Mouse (Mus musculus): ENCODE data around the gene 4833439L19Rik. TPM values are rescaled to one million over a fixed set of nuclear protein-coding genes. Genes with fewer than 3 reads are reported as not detected.

Gene 4833439L19Rik
- polyA plus RNA-seq, 1 experiment from 2014 or later, result 128 TPM

DNA sequence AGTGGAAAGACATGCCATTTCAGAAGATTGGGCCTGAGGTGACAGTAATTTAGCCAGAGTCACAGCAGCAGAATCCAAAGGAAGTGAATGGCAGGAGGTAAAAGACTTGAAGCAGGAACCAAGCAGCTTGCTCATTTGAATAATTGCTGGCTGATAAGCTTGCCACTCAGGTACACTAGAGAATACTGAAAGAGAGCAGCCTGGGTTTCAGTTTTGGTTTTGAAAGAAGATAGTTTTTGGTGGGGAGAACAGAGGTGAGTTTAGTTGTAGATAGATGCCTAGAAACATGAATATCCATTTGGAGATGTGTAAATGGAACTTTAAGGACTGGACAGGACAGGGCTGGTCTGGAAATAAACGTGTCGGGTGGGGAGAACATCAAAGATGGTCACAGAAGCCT is 63.9 kb downstream of the 4833439L19Rik start:
- no peak overlapping the region for H3K27ac ChIP-seq (ENCODE audit: low read depth)
- WGBS, result 70% methylated on average over 2 of the region's 2 CpGs

More for the DNA sequence above, 63.9 kb downstream of the 4833439L19Rik start:
- Histone ChIP-seq H3K4me1 (replicated peaks; ENCODE audit: control insufficient read depth, insufficient read depth, low read length) (peaks cover 11% of the 10 kb centered on the region), H3K36me3 (ENCODE audit: control insufficient read depth, insufficient read depth, low read length) (no peaks in the 10 kb centered on the region), H3K4me3 (ENCODE audit: low read depth, low read length) (no peak overlapping the region), H3K9ac (ENCODE audit: low read length) (no peak overlapping the region), H3K9me3 (ENCODE audit: control insufficient read depth, low read length) (no peaks in the 10 kb centered on the region), H3K4me2 (ENCODE audit: low read length) (no peak overlapping the region), H3K27me3 (replicated peaks; ENCODE audit: control insufficient read depth, insufficient read depth, low read length) (no peaks in the 10 kb centered on the region)
- ATAC-seq (replicated peaks; ENCODE audit: low FRiP score, low TSS enrichment, low read depth) (no peak), DNase-seq (ENCODE audit: low spot score) (no peak)

Small RNA genes lying within 50 kb of the gene (microRNA-seq; reads per million reads assigned to microRNA genes)
- not detected for gene Gm24195

Other genes starting within 250 kb of the 4833439L19Rik start
- gene Cplx2, start 194.1 kb downstream of the 4833439L19Rik start, polyA plus RNA-seq (2014; fragmentation: Nextera tagmentation; extraction: Ambion mirVana), result 5.6 and 6.7 TPM in 2 replicates
- gene Thoc3, start 96.6 kb downstream of the 4833439L19Rik start, polyA plus RNA-seq (2014; fragmentation: Nextera tagmentation; extraction: Ambion mirVana), result 133 and 140 TPM in 2 replicates
- gene Simc1, start 61.7 kb downstream of the 4833439L19Rik start, polyA plus RNA-seq (2014; fragmentation: Nextera tagmentation; extraction: Ambion mirVana), result 12.3 and 14.6 TPM in 2 replicates
- 25.4 and 26.4 TPM in 2 replicates for gene Arl10, start 9.6 kb upstream of the 4833439L19Rik start, polyA plus RNA-seq (2014; fragmentation: Nextera tagmentation; extraction: Ambion mirVana)
- gene Nop16, start 24.7 kb upstream of the 4833439L19Rik start, polyA plus RNA-seq (2014; fragmentation: Nextera tagmentation; extraction: Ambion mirVana), result 78.8 and 91.5 TPM in 2 replicates
- 221 and 239 TPM in 2 replicates for gene Higd2a, start 24.8 kb upstream of the 4833439L19Rik start, polyA plus RNA-seq (2014; fragmentation: Nextera tagmentation; extraction: Ambion mirVana)
- 43.6 and 49.6 TPM in 2 replicates for gene Cltb, start 45.9 kb upstream of the 4833439L19Rik start, polyA plus RNA-seq (2014; fragmentation: Nextera tagmentation; extraction: Ambion mirVana)
- 95.3 and 103 TPM in 2 replicates for gene Faf2, start 56.3 kb upstream of the 4833439L19Rik start, polyA plus RNA-seq (2014; fragmentation: Nextera tagmentation; extraction: Ambion mirVana)
- gene Rnf44, start 128.5 kb upstream of the 4833439L19Rik start, polyA plus RNA-seq (2014; fragmentation: Nextera tagmentation; extraction: Ambion mirVana), result 91.7 and 102 TPM in 2 replicates
- 8.9 and 11.8 TPM in 2 replicates for gene Cdhr2, start 136.0 kb upstream of the 4833439L19Rik start, polyA plus RNA-seq (2014; fragmentation: Nextera tagmentation; extraction: Ambion mirVana)
- gene Gprin1, start 184.4 kb upstream of the 4833439L19Rik start, polyA plus RNA-seq (2014; fragmentation: Nextera tagmentation; extraction: Ambion mirVana), result 0.60 and 0.81 TPM in 2 replicates
- gene Sncb, start 201.2 kb upstream of the 4833439L19Rik start, polyA plus RNA-seq (2014; fragmentation: Nextera tagmentation; extraction: Ambion mirVana), result 0.18 and 0.43 TPM in 2 replicates
- not detected in 2 replicates for gene Eif4e1b, start 218.6 kb upstream of the 4833439L19Rik start, polyA plus RNA-seq (2014; fragmentation: Nextera tagmentation; extraction: Ambion mirVana)
- 9.4 and 10.0 TPM in 2 replicates for gene Tspan17, start 223.9 kb upstream of the 4833439L19Rik start, polyA plus RNA-seq (2014; fragmentation: Nextera tagmentation; extraction: Ambion mirVana)